Mouse (Mus musculus) thymus, postnatal 36 days (tissue): Measurements from ENCODE around the gene Kirrel3.

Experiments used
- DNase-seq, 2 experiments: peaks; one replicate each; pipeline ENCODE4 v3.0.0; 2022; ENCODE audit warnings: mixed read lengths in 2 of 2

The Kirrel3 gene

GRCm38 (mm10) chr9:34605486-34605885 lies 119.8 kb downstream of the Kirrel3 start:
- no peak for DNase-seq

- no peak for DNase-seq
Measured at GRCm38 (mm10) chr9:34607976-34608375, 122.3 kb downstream of the Kirrel3 start.

GRCm38 (mm10) chr9:34612886-34613769 lies 127.4 kb downstream of the Kirrel3 start:
- no peak for DNase-seq

GRCm38 (mm10) chr9:34618099-34618498 lies 132.4 kb downstream of the Kirrel3 start:
- no peak for DNase-seq

GRCm38 (mm10) chr9:34619913-34620312 lies 134.2 kb downstream of the Kirrel3 start:
- DNase-seq, result no peak

- no peak for DNase-seq
Measured at GRCm38 (mm10) chr9:34623526-34623925, 137.8 kb downstream of the Kirrel3 start.

- DNase-seq, result no peak
Measured at GRCm38 (mm10) chr9:34624021-34624420, 138.3 kb downstream of the Kirrel3 start.

GRCm38 (mm10) chr9:34628841-34629240 lies 143.1 kb downstream of the Kirrel3 start:
- no peak for DNase-seq

- DNase-seq, result no peak
Measured at GRCm38 (mm10) chr9:34635696-34636095, 150.0 kb downstream of the Kirrel3 start.

GRCm38 (mm10) chr9:34643917-34644316 lies 158.2 kb downstream of the Kirrel3 start:
- DNase-seq, result no peak

- DNase-seq, result no peak
Measured at GRCm38 (mm10) chr9:34644392-34644791, 158.7 kb downstream of the Kirrel3 start.

- no peak for DNase-seq
Measured at GRCm38 (mm10) chr9:34646831-34647230, 161.1 kb downstream of the Kirrel3 start.

GRCm38 (mm10) chr9:34652278-34652677 lies 166.6 kb downstream of the Kirrel3 start:
- no peak for DNase-seq

GRCm38 (mm10) chr9:34653141-34653540 lies 167.4 kb downstream of the Kirrel3 start:
- DNase-seq, result no peak

GRCm38 (mm10) chr9:34660566-34660965 lies 174.9 kb downstream of the Kirrel3 start:
- DNase-seq, result no peak

GRCm38 (mm10) chr9:34663412-34663811 lies 177.7 kb downstream of the Kirrel3 start:
- no peak for DNase-seq

- DNase-seq, result no peak
Measured at GRCm38 (mm10) chr9:34665361-34666129, 179.9 kb downstream of the Kirrel3 start.

GRCm38 (mm10) chr9:34667182-34667581 lies 181.5 kb downstream of the Kirrel3 start:
- no peak for DNase-seq

GRCm38 (mm10) chr9:34670906-34671305 lies 185.2 kb downstream of the Kirrel3 start:
- DNase-seq, result no peak

- no peak for DNase-seq
Measured at GRCm38 (mm10) chr9:34686798-34687197, 201.1 kb downstream of the Kirrel3 start.

GRCm38 (mm10) chr9:34688358-34688757 lies 202.7 kb downstream of the Kirrel3 start:
- no peak for DNase-seq

- no peak for DNase-seq
Measured at GRCm38 (mm10) chr9:34689375-34689774, 203.7 kb downstream of the Kirrel3 start.

GRCm38 (mm10) chr9:34695646-34696045 lies 210.0 kb downstream of the Kirrel3 start:
- no peak for DNase-seq
